Comparison of ENCODE assay signal across 10 mouse cellular contexts in the genomic region with DNA sequence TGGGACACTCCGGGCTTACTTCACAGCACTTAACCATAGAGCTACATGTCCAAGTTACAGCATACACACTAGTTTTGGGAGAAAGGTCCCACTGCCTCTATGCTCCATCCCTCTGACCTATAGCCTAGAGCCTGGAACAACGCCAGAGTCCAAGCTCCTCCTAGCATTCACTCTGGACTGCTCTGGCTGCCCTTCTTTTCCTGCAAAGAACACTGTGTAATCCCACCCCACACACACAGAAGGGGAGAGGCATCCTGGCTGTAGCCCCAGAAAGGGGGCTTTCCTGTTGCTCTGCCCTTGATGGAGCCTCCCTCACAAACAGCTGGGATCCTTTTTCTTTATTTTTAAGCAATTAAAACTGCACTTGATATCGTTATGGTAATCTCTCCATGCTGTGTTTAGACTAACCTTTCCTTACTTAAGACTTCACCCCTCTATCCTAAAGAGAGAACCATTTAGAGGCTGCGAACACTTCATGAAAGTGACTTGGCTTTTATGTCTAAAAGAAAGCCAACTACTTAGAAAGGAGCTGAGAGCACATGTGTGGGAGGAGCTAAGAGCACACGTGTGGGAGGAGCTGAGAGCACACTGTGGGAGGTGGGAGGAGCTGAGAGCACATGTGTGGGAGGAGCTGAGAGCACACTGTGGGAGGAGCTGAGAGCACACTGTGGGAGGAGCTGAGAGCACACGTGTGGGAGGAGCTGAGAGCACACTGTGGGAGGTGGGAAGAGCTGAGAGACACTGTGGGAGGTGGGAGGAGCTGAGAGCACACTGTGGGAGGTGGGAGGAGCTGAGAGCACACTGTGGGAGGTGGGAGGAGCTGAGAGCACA.
DNase-seq lines count a peak whose midpoint lies in the region; ATAC-seq and TF ChIP-seq lines count a peak whose summit lies in the region.
"Had no signal": no experiment of that assay in that cellular context is flagged by ENCODE, and none has a peak within 500 bp of the region (broad histone marks: within the 10 kb centered on the region; RNA-seq: fewer than 3 reads in every experiment).

No protein-coding gene starts in this region.

- 0 out of 2 replicates have a peak, but pooled peaks cover 3% of the 10 kb centered on the region for H3K27me3 ChIP-seq in forebrain, embryonic 10.5 days (ENCODE audit: poor library complexity, severe bottlenecking)
- H3K27me3 ChIP-seq in forebrain, embryonic 16.5 days (replicated peaks; ENCODE audit: control insufficient read depth, insufficient read depth, low read length) = no peaks in the 10 kb centered on the region
- no peaks in the 10 kb centered on the region for H3K27me3 ChIP-seq in lung, embryonic 14.5 days (ENCODE audit: insufficient read depth, low read length)
- H3K27me3 ChIP-seq in embryonic facial prominence, embryonic 10.5 days (replicated peaks; ENCODE audit: low read depth, poor library complexity, severe bottlenecking) = no peaks in the 10 kb centered on the region
- H3K27me3 ChIP-seq in midbrain, embryonic 14.5 days (ENCODE audit: control insufficient read depth, insufficient read depth, low read length) = no peaks in the 10 kb centered on the region
- no peaks in the 10 kb centered on the region for H3K27me3 ChIP-seq in thymus, adult 2 months (ENCODE audit: control insufficient read depth, insufficient read depth, low read length)
- H3K27me3 ChIP-seq: midbrain, embryonic 13.5 days had no signal

- H3K9me3 ChIP-seq in forebrain, embryonic 10.5 days = no peaks in the 10 kb centered on the region
- H3K9me3 ChIP-seq in forebrain, embryonic 16.5 days (ENCODE audit: control insufficient read depth, low read length) = no peaks in the 10 kb centered on the region
- H3K9me3 ChIP-seq in lung, embryonic 14.5 days (ENCODE audit: low read depth, low read length) = no peaks in the 10 kb centered on the region
- no peaks in the 10 kb centered on the region for H3K9me3 ChIP-seq in embryonic facial prominence, embryonic 10.5 days
- H3K9me3 ChIP-seq in midbrain, embryonic 14.5 days (ENCODE audit: control insufficient read depth, low read length) = no peaks in the 10 kb centered on the region
- H3K9me3 ChIP-seq: midbrain, embryonic 13.5 days had no signal

- ATAC-seq in forebrain, embryonic 16.5 days = no peak; the same call in 1 of the 2 replicates
- ATAC-seq in lung, embryonic 14.5 days (ENCODE audit: insufficient read depth) = peak; percentile 39; the same call in 1 of the 2 replicates
- ATAC-seq in midbrain, embryonic 14.5 days (ENCODE audit: low FRiP score, low TSS enrichment) = no peak
- ATAC-seq: midbrain, embryonic 13.5 days had no signal

- H3K4me1 ChIP-seq in forebrain, embryonic 10.5 days = peaks cover 48% of the 10 kb centered on the region
- H3K4me1 ChIP-seq in forebrain, embryonic 16.5 days (replicated peaks; ENCODE audit: control insufficient read depth, insufficient read depth, low read length) = peaks cover 23% of the 10 kb centered on the region
- H3K4me1 ChIP-seq in lung, embryonic 14.5 days (ENCODE audit: insufficient read depth) = peaks cover 19% of the 10 kb centered on the region; the same call in 1 of the 2 replicates
- H3K4me1 ChIP-seq in embryonic facial prominence, embryonic 10.5 days = peaks cover 65% of the 10 kb centered on the region
- H3K4me1 ChIP-seq in midbrain, embryonic 14.5 days (ENCODE audit: control insufficient read depth, insufficient read depth, low read length) = peaks cover 6% of the 10 kb centered on the region; the same call in 1 of the 2 replicates
- H3K4me1 ChIP-seq in thymus, adult 2 months (replicated peaks; ENCODE audit: control insufficient read depth, insufficient read depth, low read length) = peaks cover 23% of the 10 kb centered on the region

- no peaks in the 10 kb centered on the region for H3K36me3 ChIP-seq in forebrain, embryonic 10.5 days (replicated peaks)
- no peaks in the 10 kb centered on the region for H3K36me3 ChIP-seq in forebrain, embryonic 16.5 days (ENCODE audit: control insufficient read depth, insufficient read depth)
- H3K36me3 ChIP-seq in lung, embryonic 14.5 days (ENCODE audit: insufficient read depth) = no peaks in the 10 kb centered on the region
- no peaks in the 10 kb centered on the region for H3K36me3 ChIP-seq in embryonic facial prominence, embryonic 10.5 days (replicated peaks)
- H3K36me3 ChIP-seq in midbrain, embryonic 14.5 days (ENCODE audit: control insufficient read depth, insufficient read depth, low read length) = no peaks in the 10 kb centered on the region
- H3K36me3 ChIP-seq in thymus, adult 2 months (ENCODE audit: control insufficient read depth, insufficient read depth, low read length) = no peaks in the 10 kb centered on the region
- H3K36me3 ChIP-seq: midbrain, embryonic 13.5 days had no signal

- H3K4me3 ChIP-seq in forebrain, embryonic 10.5 days = no peak overlapping the region
- no peak overlapping the region for H3K4me3 ChIP-seq in forebrain, embryonic 16.5 days (replicated peaks; ENCODE audit: low read length)
- H3K4me3 ChIP-seq in lung, embryonic 14.5 days (ENCODE audit: low read depth, low read length) = no peak overlapping the region
- no peak overlapping the region for H3K4me3 ChIP-seq in embryonic facial prominence, embryonic 10.5 days
- no peak overlapping the region for H3K4me3 ChIP-seq in midbrain, embryonic 14.5 days (replicated peaks; ENCODE audit: low read depth, low read length)
- no peak overlapping the region for H3K4me3 ChIP-seq in thymus, adult 2 months (ENCODE audit: control insufficient read depth, insufficient read depth, low read length)
- H3K4me3 ChIP-seq: midbrain, embryonic 13.5 days had no signal

- H3K27ac ChIP-seq in forebrain, embryonic 10.5 days = 0 out of 2 replicates have a peak overlapping the region, but pooled peaks have one; percentile 1
- H3K27ac ChIP-seq in forebrain, embryonic 16.5 days (ENCODE audit: low read length) = no peak overlapping the region
- peak overlapping the region; percentile 56; the same call in 1 of the 2 replicates for H3K27ac ChIP-seq in lung, embryonic 14.5 days (ENCODE audit: low read depth)
- H3K27ac ChIP-seq in embryonic facial prominence, embryonic 10.5 days (replicated peaks) = peak overlapping the region; percentile 73
- no peak overlapping the region for H3K27ac ChIP-seq in midbrain, embryonic 14.5 days (replicated peaks; ENCODE audit: low read depth, low read length)
- H3K27ac ChIP-seq in thymus, adult 2 months (ENCODE audit: control insufficient read depth, insufficient read depth, low read length) = no peak overlapping the region
- H3K27ac ChIP-seq: midbrain, embryonic 13.5 days had no signal

- DNase-seq in forebrain, embryonic 10.5 days (ENCODE audit: extremely low spot score, low spot score) = no peak
- DNase-seq in lung, embryonic 14.5 days = peak; percentile 74
- DNase-seq in lung, postnatal 36 days = no peak
- no peak for DNase-seq in embryonic facial prominence, embryonic 10.5 days (ENCODE audit: low spot score)
- peak; percentile 12 for DNase-seq in naive thymus-derived CD4-positive, alpha-beta T cell, adult 2 months (ENCODE audit: low read depth)
- no peak for DNase-seq in midbrain, embryonic 14.5 days
- no peak for DNase-seq in thymus, adult 2 months
- DNase-seq: right cerebral cortex, adult 18-20 months had no signal

- no peak for TF ChIP-seq POLR2A in thymus, adult 2 months (IDR thresholded peaks at IDR 0.05; ENCODE audit: control insufficient read depth, extremely low read depth, insufficient read depth, low read length, poor library complexity)

- H3K4me2 ChIP-seq in forebrain, embryonic 16.5 days (ENCODE audit: low read length) = no peak overlapping the region
- no peak overlapping the region for H3K4me2 ChIP-seq in lung, embryonic 14.5 days
- H3K4me2 ChIP-seq in midbrain, embryonic 14.5 days (ENCODE audit: low read length) = no peak overlapping the region
- H3K4me2 ChIP-seq: midbrain, embryonic 13.5 days had no signal

- TF ChIP-seq CTCF in lung, embryonic 14.5 days (IDR thresholded peaks at IDR 0.05; ENCODE audit: low read depth) = no peak
- TF ChIP-seq CTCF in thymus, adult 2 months (IDR thresholded peaks at IDR 0.05; ENCODE audit: borderline replicate concordance, control insufficient read depth, extremely low read depth, insufficient read depth, low read length, poor library complexity) = no peak

- no peak overlapping the region for H3K9ac ChIP-seq in forebrain, embryonic 16.5 days (replicated peaks; ENCODE audit: low read depth, low read length)
- no peak overlapping the region for H3K9ac ChIP-seq in lung, embryonic 14.5 days
- H3K9ac ChIP-seq in midbrain, embryonic 14.5 days (replicated peaks; ENCODE audit: low read length) = no peak overlapping the region
- H3K9ac ChIP-seq: midbrain, embryonic 13.5 days had no signal

- WGBS in forebrain, embryonic 10.5 days = 73% methylated on average over 6 of the region's 6 CpGs
- WGBS in forebrain, embryonic 16.5 days = 54% methylated on average over 6 of the region's 6 CpGs
- 53% methylated on average over 6 of the region's 6 CpGs for WGBS in lung, embryonic 14.5 days
- 67% methylated on average over 6 of the region's 6 CpGs for WGBS in embryonic facial prominence, embryonic 10.5 days
- WGBS in midbrain, embryonic 14.5 days = 72% methylated on average over 6 of the region's 6 CpGs
- 74% methylated on average over 6 of the region's 6 CpGs for WGBS in thymus, adult 2 months

Comparison
In these comparisons a context has a peak if more than half of its experiments do, and no peak if none do; other contexts are left out.
1. DNase-seq: peak in lung, embryonic 14.5 days (single experiment) and naive thymus-derived CD4-positive, alpha-beta T cell, adult 2 months (single experiment); none in forebrain, embryonic 10.5 days (single experiment), lung, postnatal 36 days (single experiment), embryonic facial prominence, embryonic 10.5 days (single experiment), midbrain, embryonic 14.5 days (single experiment) and thymus, adult 2 months (single experiment).
2. H3K27ac ChIP-seq: peak in forebrain, embryonic 10.5 days (single experiment), lung, embryonic 14.5 days (single experiment) and embryonic facial prominence, embryonic 10.5 days (single experiment); none in forebrain, embryonic 16.5 days (single experiment), midbrain, embryonic 14.5 days (single experiment) and thymus, adult 2 months (single experiment).